Mouse (Mus musculus) G1E (cell line): ENCODE measurements around the gene Mmp11. TPM values are rescaled to one million over a fixed set of nuclear protein-coding genes. Genes with fewer than 3 reads are reported as not detected.

Source experiments
- ATAC-seq: 2 replicates; pipeline ENCODE4 v1.8.0; 2016; ENCODE audit warnings: mild to moderate bottlenecking; ENCODE audit not compliant: insufficient number of reproducible peaks, poor library complexity, low FRiP score, severe bottlenecking; ENCODE audit errors: extremely low read depth
- DNase-seq: peaks from one replicate; pipeline ENCODE4 v3.0.0; 2012; ENCODE audit warnings: low spot score
- H3K27me3 ChIP-seq: 2 replicates; pipeline ENCODE4 v1.6.1; 2012; ENCODE audit warnings: mild to moderate bottlenecking, low read length, inconsistent platforms; ENCODE audit not compliant: insufficient read depth
- H3K36me3 ChIP-seq: replicated peaks from 2 replicates; pipeline ENCODE3; 2012; ENCODE audit warnings: mild to moderate bottlenecking, inconsistent platforms
- H3K4me1 ChIP-seq: 2 replicates; pipeline ENCODE4 v1.6.1; 2012; ENCODE audit warnings: low read depth, low read length, inconsistent platforms, mixed read lengths; ENCODE audit not compliant: insufficient read depth
- H3K4me3 ChIP-seq: 2 replicates; pipeline ENCODE4 v1.5.1; 2012; ENCODE audit warnings: low read depth, mild to moderate bottlenecking, inconsistent platforms, low read length, moderate library complexity, mixed read lengths
- H3K9me3 ChIP-seq: replicated peaks from 2 replicates; pipeline ENCODE4 v1.6.1; 2012; ENCODE audit warnings: inconsistent platforms
- CTCF ChIP-seq: IDR thresholded peaks from 2 replicates; pipeline ENCODE4 v1.5.1; 2012; ENCODE audit warnings: low read depth, low read length, inconsistent platforms, mixed read lengths
- GATA1 ChIP-seq: IDR thresholded peaks from 2 replicates; pipeline ENCODE4 v1.6.1; 2012; ENCODE audit warnings: borderline replicate concordance, low read length, inconsistent platforms, mixed read lengths
- GATA2 ChIP-seq: IDR thresholded peaks from 2 replicates; pipeline ENCODE4 v1.6.1; 2012; ENCODE audit warnings: low read depth, low read length, inconsistent platforms, borderline replicate concordance
- POLR2AphosphoS5 ChIP-seq: IDR thresholded peaks from 2 replicates; pipeline ENCODE4 v1.6.1; 2012; ENCODE audit warnings: low read depth, low read length, inconsistent platforms; ENCODE audit not compliant: insufficient replicate concordance
- TAL1 ChIP-seq: conservative IDR thresholded peaks from 2 replicates; pipeline ENCODE4 v1.6.1; 2012; ENCODE audit warnings: low read depth, low read length, inconsistent platforms, mixed read lengths
- polyA plus RNA-seq: library from polyadenylated mRNA; stranded (reverse); fragments of >175 nt; gene quantifications from 2 replicates; pipeline ENCODE4 v1.2.3, GENCODE M21; 2012
- total RNA-seq, 2 experiments: library from RNA; stranded (forward) in 1 of 2; stranded (reverse) in 1 of 2; fragments of 200-1000 nt in 1 of 2; fragments of >200 nt in 1 of 2; fragmentation: Nextera tagmentation in 1 of 2; gene quantifications; 2 replicates each; pipeline ENCODE4 v1.2.3; 2014 to 2017

Gene Mmp11
- total and polyA plus RNA-seq, 3 experiments, result 0.11 TPM; not detected in 2

- TF ChIP-seq GATA2, result no peak
- TF ChIP-seq TAL1, result no peak
- no peak for TF ChIP-seq CTCF
- TF ChIP-seq GATA1, result no peak
- TF ChIP-seq POLR2AphosphoS5, result no peak
- H3K4me1 ChIP-seq, result peaks cover 22% of the 10 kb centered on the region
- H3K36me3 ChIP-seq, result peaks cover 73% of the 10 kb centered on the region
- ATAC-seq (no peak), DNase-seq (no peak)
- no peaks in the 10 kb centered on the region for H3K9me3 ChIP-seq
- H3K27me3 ChIP-seq, result no peaks in the 10 kb centered on the region
- H3K4me3 ChIP-seq, result no peak overlapping the region
Observed at GRCm38 (mm10) chr10:75916840-75917239, 19.5 kb downstream of the Mmp11 start.

- DNase-seq (no peak), ATAC-seq (no peak)
- TF ChIP-seq CTCF (no peak), POLR2AphosphoS5 (no peak), GATA1 (no peak), GATA2 (no peak), TAL1 (no peak)
- Histone ChIP-seq H3K36me3 (peaks cover 86% of the 10 kb centered on the region), H3K4me3 (no peak overlapping the region), H3K4me1 (peaks cover 16% of the 10 kb centered on the region), H3K9me3 (no peaks in the 10 kb centered on the region), H3K27me3 (no peaks in the 10 kb centered on the region)
Observed at GRCm38 (mm10) chr10:75915557-75915956, 20.7 kb downstream of the Mmp11 start.

GRCm38 (mm10) chr10:75913013-75913589, 23.2 kb downstream of the Mmp11 start:
- DNase-seq (no peak), ATAC-seq (no peak)
- H3K9me3 ChIP-seq, result no peaks in the 10 kb centered on the region
- H3K27me3 ChIP-seq, result no peaks in the 10 kb centered on the region
- TF ChIP-seq TAL1 (no peak), GATA1 (no peak), CTCF (no peak), GATA2 (no peak), POLR2AphosphoS5 (no peak)
- 0 out of 2 replicates have a peak, but pooled peaks cover 2% of the 10 kb centered on the region for H3K4me1 ChIP-seq
- H3K36me3 ChIP-seq, result peaks cover 87% of the 10 kb centered on the region
- H3K4me3 ChIP-seq, result no peak overlapping the region

GRCm38 (mm10) chr10:75910698-75911097, 25.6 kb downstream of the Mmp11 start:
- TF ChIP-seq GATA2, result no peak
- peaks cover 89% of the 10 kb centered on the region for H3K36me3 ChIP-seq

GRCm38 (mm10) chr10:75906882-75907281, 29.4 kb downstream of the Mmp11 start:
- Histone ChIP-seq H3K4me3 (no peak overlapping the region), H3K9me3 (no peaks in the 10 kb centered on the region), H3K36me3 (peaks cover 94% of the 10 kb centered on the region), H3K4me1 (peaks cover 5% of the 10 kb centered on the region; the same call in 1 of the 2 replicates), H3K27me3 (no peaks in the 10 kb centered on the region)
- no peak for ATAC-seq
- no peak for DNase-seq
- TF ChIP-seq TAL1 (no peak), CTCF (no peak), POLR2AphosphoS5 (no peak), GATA1 (no peak), GATA2 (no peak)

More at GRCm38 (mm10) chr10:75910698-75911097, 25.6 kb downstream of the Mmp11 start:
- Histone ChIP-seq H3K4me1 (peaks cover 3% of the 10 kb centered on the region; the same call in 1 of the 2 replicates), H3K27me3 (no peaks in the 10 kb centered on the region), H3K9me3 (no peaks in the 10 kb centered on the region), H3K4me3 (no peak overlapping the region)
- DNase-seq (no peak), ATAC-seq (no peak)

GRCm38 (mm10) chr10:75904391-75904790, 31.9 kb downstream of the Mmp11 start:
- DNase-seq (no peak), ATAC-seq (no peak)
- peaks cover 92% of the 10 kb centered on the region for H3K36me3 ChIP-seq
- H3K27me3 ChIP-seq, result no peaks in the 10 kb centered on the region
- peaks cover 5% of the 10 kb centered on the region; the same call in 1 of the 2 replicates for H3K4me1 ChIP-seq
- no peak for TF ChIP-seq TAL1
- no peak for TF ChIP-seq CTCF
- TF ChIP-seq GATA1, result no peak
- no peak for TF ChIP-seq POLR2AphosphoS5
- TF ChIP-seq GATA2, result no peak
- no peaks in the 10 kb centered on the region for H3K9me3 ChIP-seq
- no peak overlapping the region for H3K4me3 ChIP-seq

- ATAC-seq (no peak), DNase-seq (no peak)
- H3K36me3 ChIP-seq, result peaks cover 99% of the 10 kb centered on the region
- no peaks in the 10 kb centered on the region for H3K9me3 ChIP-seq
- no peaks in the 10 kb centered on the region for H3K27me3 ChIP-seq
- peaks cover 8% of the 10 kb centered on the region for H3K4me1 ChIP-seq
- TF ChIP-seq CTCF (no peak), POLR2AphosphoS5 (no peak), GATA1 (no peak), GATA2 (no peak), TAL1 (no peak)
- no peak overlapping the region for H3K4me3 ChIP-seq
Observed at GRCm38 (mm10) chr10:75898846-75899245, 37.5 kb downstream of the Mmp11 start.
